Mouse (Mus musculus) thymus, postnatal 10 days (tissue): ENCODE measurements around the gene Zfp334.

ENCODE experiments used
- DNase-seq, 2 experiments: peaks; one replicate each; pipeline ENCODE4 v3.0.0; 2021; ENCODE audit warnings: low spot score in 2 of 2

Zfp334 gene

DNA sequence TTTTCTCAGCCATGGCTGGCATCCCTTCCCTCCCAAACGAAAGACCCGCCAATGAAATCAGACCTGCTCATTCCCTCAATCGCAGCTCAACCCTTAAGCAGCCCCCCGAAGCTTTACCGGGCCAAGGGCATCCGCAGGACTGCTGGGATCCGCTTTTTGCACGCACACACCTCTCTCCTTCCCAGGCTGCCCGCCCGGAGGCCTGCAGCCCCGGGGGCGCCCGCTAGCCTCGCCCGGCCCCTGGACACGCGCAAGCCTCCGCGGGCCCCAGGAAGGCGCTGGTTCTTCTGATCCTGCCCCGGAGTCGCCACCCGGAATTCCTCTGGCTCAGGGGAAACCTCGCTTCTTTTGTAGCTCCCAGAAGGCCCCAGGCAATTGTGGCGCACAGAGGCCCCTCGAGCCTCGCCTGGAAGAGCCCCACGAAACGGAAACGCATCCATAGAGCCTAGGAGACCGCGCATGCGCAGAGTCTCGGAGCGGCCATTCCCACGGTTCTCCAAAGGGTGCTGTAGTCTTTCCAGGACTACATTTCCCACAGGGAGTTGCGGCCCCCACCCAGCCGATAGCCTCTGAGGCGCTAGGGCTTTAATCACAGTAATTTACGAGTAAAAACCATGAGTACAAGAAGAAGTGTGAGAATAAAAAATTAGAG lies at the start of gene Zfp334:
TSS of gene Zfp334 (minus strand) at position 416 of the 652 bp plus-strand sequence.
- peak in 1 of 2 experiments; percentile 8 for DNase-seq

DNA sequence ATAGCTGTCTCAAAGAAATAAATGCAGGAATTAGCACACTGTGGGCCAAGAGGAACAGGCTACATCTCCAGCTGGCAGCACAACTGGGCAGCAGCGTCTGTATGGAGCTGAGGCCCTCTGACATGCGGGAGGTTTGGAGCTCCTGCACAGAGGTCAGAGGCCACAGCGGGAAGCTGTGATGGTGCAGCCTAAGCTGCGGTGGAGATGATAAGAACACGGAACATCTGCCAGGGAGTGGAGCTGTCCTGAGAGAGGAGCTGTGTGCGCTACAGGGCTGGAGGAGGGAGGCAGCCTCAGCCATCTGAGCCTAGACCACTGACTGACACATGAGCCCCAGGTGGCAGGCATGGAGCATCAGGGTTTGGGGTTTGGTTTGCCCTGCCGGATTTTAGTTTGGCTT lies 40.6 kb upstream of the Zfp334 start:
- no peak for DNase-seq

DNA sequence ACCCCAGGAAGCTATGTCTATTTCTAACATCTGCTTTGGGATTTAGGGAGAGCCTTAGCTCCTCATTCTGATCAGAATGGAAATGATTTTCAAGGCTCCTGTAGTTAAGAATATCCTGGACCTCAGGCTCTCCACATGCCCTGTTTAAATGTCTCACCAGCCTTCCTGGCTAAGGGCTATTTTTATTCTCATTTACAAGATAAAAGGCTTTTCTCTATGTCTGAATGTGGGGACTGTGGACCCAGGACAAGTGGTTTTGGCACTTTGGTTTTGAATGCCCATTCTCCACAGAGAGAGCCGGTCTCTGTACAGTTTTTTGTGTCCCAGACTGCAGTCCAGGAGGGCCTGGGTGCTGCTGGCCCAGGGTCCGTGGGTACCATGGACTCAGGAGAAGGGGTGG lies 32.1 kb upstream of the Zfp334 start:
- no peak for DNase-seq

DNA sequence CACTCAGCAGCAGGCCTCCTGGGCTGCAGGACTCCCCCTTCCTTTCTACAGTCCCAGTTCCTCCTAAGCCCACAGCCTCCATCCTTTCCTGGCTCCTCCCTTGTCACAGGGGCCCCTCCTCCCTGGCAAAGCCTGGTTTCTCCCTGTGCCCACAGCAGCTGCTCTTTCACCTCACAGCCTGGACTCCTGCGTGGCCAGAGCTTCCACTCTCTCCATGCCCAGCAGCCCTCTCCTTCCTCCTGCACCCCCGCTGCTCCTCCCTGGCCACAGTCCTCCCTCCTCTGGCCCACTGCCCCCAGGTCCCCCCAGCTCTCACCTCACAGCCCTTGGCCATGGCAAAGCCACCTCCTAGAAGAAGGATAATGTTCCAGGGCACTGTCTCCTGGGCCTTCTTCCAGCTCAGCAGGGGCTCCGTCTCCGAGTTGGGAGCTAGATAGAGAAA lies 31.6 kb upstream of the Zfp334 start:
- DNase-seq = no peak

DNA sequence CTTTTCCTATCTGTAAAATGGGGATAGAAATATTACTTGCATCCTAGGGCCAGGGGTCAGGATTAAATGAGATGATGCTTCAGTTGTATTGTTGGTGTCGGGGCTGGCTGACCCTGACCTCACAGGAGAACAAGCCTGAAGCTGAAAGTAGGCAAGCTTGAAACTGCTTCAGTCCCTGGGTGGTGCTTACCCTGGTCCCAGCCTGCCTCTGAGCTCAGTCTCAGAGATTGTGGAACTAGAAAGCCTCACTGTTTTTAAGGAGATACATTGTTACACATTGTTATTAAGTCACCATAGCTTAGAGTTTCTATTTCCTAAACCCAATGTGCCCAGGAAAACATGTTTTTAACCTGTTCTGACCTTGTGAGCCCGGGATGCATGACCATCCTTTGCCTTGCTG lies 30.5 kb upstream of the Zfp334 start:
- no peak for DNase-seq

DNA sequence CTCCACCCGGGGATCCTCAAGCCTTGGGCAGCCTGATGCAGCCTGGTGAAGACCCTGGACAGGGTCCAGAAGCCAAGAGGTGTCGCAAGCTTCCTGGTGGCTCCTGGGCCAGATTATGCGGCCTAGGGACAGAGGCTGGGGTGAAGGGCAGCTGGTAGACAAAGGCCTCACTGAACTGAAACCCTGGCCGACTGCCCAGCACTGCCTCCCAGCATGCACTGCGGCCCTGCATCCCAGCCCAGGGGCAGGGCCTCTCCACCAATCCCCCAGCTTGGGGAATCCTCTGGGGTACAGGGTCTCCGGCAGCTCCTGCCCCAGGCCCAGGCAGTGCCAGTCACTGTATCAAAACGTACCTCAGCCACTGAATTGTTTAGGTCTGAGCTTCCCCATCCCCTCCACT lies 29.2 kb upstream of the Zfp334 start:
- no peak for DNase-seq

DNA sequence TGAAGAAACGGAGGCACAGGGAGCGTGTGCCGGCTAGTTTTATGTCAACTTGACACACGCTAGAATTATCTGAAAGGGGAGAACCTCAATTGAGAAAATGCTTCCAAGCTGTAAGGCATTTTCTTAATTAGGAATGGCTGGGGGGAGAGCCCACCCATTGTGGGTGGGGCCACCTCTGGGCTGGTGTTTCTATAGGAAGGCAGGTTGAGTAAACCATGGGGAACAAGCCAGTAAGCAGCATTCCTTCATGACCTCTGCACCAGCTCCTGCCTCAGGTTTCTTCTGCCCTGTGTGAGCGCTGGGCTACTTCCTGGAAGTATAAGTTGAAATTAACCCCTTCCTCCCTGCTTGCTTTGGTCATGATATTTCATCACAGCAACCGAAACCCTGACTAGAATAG lies 27.7 kb upstream of the Zfp334 start:
- no peak for DNase-seq

DNA sequence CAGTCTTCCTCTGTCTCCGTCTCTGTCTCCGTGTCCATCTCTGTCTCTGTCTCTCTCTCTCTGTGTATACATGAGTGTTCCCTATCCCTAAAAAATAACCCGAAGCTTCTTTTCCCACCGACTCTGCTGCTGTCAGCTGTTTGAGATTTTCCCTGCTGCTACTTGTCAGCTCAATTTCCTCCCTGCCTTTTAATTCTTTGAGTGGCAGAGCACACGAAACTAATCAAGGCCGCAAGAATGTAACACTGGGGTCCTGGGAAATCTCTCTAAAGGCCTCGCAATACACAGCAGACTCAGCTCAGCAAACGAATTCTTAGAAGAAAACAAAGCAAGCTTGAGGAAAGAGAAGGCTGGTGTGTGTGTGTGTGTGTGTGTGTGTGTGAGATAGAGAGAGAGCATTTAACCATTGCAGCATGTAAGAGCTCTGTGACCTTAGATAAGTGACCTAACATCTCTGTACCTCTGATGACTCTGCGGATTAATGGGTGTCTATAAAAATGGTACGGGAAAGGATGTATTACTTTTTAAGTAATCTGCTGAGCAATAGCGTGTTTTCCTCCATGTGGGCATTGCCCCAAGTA lies 27.2 kb upstream of the Zfp334 start:
- DNase-seq = no peak

DNA sequence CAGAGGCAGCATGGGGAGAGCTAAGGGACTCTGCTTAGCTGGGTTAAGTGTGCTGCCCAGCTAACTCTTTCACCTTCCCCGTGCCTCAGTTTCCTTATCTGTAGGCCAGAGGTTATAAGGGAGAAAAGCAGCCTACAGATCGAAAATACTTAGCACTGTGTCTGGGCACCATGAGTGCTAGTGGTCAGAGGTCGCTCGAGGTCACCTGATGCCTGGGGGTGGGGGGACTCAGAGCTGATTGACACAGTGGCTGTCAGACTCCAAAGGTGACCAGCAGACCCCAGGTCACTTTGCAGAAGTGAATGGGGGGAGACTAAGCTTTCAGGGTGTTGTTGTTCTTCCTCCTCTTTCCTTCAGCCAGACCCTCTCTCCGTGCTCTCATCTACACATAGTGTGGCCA lies 26.3 kb upstream of the Zfp334 start:
- DNase-seq = no peak

DNA sequence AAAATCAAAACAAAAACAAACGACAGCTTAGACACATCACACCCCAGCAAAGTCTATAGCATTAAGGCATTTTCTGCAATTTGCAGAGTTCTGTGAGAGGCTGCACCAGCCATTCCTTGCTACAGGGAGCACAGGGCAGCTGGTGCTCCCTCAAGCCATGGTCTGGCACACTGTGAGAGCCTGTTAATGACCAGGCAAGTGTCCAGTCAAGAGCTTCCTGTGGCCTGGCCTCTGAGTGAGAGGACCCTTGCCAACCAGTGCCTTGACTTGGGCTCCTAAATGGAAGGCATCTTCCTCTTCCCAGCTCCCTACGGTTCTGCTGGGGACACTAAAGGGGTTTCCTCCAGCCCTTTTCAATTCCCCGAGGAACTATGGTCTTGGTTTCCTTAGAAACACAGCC lies 25.8 kb upstream of the Zfp334 start:
- DNase-seq = no peak

DNA sequence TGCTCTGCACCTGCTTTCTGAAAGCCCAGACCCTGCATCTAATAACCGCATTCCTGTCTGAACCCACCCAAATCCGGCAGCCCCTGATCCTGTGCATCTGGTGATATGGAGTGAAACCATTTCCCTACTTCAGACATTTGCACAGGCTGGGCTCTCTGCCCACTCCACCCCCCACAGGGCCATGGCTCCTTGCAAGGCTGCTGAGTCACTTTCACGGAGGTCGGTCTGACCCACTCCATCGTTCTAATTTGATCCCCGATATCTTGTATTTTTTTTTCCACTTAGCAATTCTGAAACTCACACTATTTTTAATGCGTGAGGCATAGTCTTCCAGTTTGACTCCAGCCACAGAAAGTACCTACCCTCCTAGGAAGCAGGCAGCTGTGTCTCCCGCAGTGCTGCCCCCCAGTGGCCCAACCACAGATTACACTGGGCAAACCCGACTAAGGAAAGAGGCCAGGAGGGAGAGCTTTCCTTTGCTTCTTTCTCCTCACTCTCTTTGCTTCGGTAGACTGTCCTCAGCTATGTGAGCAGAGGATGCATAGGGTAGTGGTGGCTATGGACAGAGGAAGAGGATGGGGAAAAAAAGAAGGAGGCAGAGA lies 19.7 kb upstream of the Zfp334 start:
- peak in 1 of 2 experiments; percentile 61 for DNase-seq

DNA sequence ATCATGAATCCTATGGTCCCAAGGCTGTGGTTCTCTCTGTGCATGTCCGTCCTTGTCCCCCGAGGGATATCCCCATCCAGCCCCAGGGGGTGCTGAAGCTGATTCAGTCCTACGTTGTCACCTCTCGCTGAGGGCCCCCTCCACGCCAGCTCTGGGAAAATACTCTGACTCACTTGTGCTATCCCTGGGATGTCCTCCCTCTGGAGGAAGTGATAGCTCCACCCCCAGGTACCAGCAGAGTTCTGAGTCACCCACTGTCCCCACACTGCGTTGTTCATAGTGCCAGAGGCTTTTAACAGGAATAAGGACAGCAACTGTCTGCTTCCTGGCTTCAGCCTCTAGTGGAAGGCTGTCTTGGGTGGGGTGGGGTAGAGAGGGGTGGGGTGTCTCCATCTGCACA lies 17.3 kb upstream of the Zfp334 start:
- no peak for DNase-seq

DNA sequence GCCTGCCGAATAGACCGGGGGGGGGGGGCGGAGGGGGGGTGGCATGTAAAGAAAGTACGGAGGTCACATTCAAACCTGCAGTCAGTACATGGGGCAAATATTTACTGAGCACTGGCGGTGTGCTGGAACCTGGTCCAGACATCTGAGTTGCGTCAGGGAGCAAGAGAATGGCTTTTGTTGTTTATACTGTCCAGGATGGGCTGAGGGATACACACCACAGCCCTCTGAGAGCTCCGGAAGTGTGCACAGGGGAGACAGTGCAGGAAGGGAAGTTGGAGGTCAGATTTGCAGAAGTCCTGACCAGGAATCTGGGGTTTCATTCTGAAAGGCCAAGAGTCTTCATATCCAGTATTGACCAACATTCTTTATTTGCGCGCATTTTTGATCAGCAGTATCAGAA lies 16.9 kb upstream of the Zfp334 start:
- no peak for DNase-seq

DNA sequence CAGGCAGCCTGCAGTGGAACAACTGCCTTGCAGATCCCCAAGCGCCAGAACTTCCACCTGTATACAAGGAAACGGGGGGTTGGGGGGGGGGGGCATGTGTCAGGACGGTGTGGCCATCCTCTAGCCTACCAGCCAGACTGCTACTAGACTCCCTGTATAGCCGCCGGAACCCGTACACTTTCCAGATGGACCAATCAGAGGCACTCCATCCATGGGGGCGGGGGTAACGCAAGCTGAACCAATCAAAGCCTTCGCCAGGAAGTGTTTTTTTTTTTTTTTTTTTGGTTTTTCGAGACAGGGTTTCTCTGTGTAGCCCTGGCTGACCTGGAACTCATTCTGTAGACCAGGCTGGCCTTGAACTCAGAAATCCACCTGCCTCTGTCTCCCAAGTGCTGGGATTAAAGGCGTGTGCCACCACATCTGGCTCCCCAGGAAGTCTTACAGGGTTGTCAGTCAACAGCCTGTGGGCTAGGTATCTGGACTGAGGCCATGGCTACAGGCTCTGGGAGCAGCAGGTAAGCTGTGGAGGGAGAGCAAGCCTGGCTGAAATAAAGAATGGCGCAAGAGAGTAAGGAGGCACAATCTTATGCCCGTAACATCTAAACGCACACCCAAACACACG lies 10.2 kb upstream of the Zfp334 start:
- DNase-seq = no peak

DNA sequence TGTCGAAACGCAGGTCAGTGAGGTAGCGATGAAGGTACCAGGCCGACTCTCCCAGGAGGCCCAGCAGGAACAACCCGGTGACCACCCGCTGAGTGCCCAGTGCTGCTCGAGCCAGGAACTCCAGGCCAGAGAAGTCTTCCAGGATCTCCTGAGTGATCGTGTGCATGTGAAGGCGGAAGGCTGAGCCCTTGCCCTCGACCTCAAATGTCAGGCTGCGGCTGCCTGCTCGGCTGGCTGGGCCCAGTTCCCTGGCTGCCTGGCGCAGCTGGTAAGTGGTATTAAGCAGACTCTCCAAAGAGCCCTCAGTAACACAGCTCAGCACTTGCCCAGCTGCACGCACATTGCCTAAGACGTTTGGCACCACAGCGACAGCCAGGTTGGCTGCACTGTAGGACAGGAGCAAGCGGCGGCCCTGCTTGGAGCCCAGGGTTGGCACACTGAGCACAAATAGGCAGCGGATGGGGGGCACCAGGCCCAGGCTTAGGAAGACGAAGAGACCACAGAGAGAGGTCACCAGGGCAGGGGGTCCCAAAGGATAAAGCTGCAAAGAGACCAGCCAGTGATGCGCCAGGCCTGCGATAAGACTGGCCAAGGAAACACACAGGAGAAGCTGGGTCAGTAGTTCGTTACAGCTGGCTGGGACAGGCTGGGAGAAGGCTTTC lies 9.6 kb upstream of the Zfp334 start:
- no peak for DNase-seq

DNA sequence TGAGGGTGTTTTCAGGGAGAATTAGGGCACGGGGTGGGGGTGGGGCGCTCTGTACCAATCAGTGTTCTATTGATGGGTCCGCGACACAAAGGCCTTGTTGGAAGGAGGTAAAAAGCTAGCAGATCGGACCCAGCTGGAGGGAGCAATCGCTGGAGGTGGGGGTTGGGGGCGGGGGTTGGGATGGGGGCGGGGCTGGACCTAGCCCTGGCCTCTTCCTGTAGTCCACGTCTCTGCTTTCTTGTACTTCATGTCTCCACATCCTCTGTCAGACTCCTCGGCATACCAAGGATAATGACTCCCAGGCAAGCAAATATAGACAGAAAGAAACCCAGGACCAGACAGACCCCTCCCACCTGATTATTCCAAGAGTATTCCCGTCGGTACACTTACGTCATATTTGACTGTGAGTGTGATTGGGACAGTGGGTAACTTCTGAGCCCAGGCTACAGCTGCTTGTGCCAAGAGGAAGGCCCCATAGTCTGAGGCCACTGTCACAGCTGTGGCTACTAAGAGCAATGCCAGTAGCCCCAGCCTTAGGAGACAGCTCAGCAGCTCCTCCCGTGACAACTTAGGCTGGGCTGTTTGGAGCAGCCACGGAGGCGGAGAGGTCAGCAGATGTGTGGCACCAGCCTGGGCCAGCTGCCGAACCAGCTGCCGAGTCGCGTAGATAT lies 8.9 kb upstream of the Zfp334 start:
- DNase-seq = no peak

DNA sequence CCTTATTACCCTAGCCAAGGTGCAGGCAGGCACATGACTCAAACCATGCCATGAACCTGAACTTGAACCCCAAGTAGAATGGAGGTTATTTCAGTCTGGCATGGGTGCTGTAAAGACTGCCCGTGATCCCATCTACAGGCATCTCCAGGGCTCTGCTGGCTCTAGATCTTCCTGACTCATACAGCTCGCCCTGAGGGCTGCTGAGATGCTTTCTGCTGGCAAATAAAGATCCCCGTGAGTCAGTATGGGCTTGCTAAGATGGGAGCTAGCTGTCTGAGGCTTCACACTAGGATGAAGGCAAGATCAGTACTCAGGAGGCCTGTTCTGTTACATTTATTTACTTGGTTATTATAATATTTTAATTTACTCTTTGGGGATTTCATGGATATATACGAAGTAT lies 4.1 kb upstream of the Zfp334 start:
- no peak for DNase-seq

DNA sequence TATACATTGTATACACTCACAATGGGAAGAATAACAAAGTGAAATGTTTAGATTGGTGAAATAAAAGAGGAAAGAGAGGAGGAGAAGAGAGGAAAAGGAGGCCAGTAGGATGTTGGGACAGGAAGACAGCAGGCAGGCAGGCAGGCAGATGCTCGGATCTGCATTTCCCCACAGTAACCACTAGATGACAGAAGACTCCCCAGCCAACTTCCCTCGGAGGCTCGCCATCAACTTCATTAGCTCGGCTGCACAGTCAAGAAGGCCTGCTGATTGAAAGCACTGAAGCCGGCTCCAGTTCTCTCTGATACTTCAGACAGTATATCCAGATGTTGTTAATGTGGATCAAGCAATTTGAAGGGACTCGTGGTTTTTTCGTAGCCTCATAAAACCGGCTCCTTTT lies 3.5 kb upstream of the Zfp334 start:
- DNase-seq = peak in 1 of 2 experiments; percentile 22

DNA sequence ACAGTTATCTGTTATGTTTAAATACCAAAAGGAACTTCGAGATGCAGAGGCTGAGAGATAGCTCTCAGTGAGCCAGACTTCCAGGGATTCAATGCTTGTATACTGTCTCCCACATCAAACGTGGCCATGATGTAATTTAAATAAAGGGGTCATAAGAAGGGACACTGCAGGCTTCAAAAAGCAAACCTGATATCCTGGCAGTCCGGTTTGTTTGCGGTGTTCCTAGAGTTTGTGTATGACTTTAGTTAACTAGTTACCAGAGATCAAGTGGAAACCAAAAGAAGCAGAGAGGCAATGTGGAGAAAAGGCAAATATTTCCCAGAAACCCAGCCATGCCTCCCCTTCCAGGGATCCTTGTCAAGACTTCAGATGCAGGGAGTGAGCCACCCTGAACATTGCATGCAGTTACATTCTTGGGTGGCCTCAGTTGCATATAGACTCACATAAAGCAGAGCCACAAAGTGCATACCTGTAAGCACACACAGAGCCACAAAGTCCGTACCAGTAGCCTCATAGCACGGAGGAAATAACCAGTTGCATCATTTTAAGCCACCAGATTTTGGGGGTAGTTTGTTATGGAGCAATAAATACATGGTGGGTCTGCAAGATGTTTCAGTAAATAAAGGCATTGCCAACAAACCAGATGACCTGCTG lies 1.4 kb upstream of the Zfp334 start:
- no peak for DNase-seq

DNA sequence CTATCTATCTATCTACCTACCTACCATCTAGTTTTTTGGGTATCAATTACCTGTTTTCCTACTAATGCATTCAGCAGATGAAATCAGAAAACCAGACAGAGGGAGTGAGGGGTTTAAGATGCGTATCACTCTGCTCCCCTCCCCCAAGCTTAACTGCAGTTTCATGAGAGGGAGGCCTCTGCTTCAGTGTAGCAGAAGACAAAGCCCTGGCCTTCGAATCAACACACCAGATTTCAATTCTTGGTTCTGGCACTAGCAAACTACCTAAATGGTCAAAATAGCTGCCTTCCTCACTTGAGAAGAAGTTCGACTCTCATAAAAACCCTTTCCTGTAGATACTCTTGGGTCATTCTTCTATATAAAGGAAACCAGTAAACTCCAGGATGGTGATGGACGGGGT lies 689 bp downstream of the Zfp334 start:
- no peak for DNase-seq

DNA sequence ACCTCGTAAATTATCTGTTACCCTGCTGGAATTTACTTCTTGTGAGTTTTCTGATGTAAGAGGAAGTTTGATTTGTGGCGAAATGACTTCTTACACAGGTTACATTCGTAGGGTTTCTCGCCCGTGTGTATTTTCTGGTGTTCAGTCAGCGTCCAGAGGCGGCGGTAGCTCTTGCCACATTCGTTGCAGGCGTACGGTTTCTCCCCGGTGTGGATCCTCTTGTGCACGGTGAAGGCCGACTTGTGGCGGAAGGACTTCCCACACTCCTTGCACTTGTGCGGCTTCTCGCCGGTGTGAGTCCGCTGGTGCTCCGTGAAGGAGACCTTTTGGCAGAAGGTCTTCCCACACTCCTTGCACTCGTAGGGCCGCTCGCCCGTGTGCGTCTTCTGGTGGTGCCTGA lies 8.0 kb downstream of the Zfp334 start:
- no peak for DNase-seq
